Mouse (Mus musculus) lung, adult 2 months (tissue): ENCODE data around the gene Rexo4. TPM values are rescaled to one million over a fixed set of nuclear protein-coding genes. Genes with fewer than 3 reads are reported as not detected.

Source experiments
- DNase-seq: peaks from one replicate; pipeline ENCODE4 v3.0.0; 2022
- H3K4me1 ChIP-seq: fragments of 200-500 bp; 2 replicates; pipeline ENCODE4 v1.6.1; 2011; ENCODE audit warnings: low read length; ENCODE audit not compliant: control insufficient read depth, insufficient read depth
- H3K4me3 ChIP-seq: fragments of 200-500 bp; replicated peaks from 2 replicates; pipeline ENCODE3; 2011; ENCODE audit warnings: low read depth, mild to moderate bottlenecking, control low read depth, low read length; ENCODE audit errors: extremely low read depth
- CTCF ChIP-seq: fragments of 200-500 bp; IDR thresholded peaks from 2 replicates; pipeline ENCODE4 v1.5.1; 2011; ENCODE audit warnings: mild to moderate bottlenecking, low read length, control low read depth; ENCODE audit not compliant: insufficient read depth
- POLR2A ChIP-seq: fragments of 200-500 bp; IDR thresholded peaks from 2 replicates; pipeline ENCODE4 v1.6.1; 2011; ENCODE audit warnings: low read depth, mild to moderate bottlenecking, control low read depth, low read length, borderline replicate concordance; ENCODE audit errors: extremely low read depth
- WGBS: fragments of 180-500 bp; shearing (Covaris S2); methylation state at CpG from one replicate; pipeline ENCODE4 v1.1.7; 2018; 5-methylcytosine and 5-hydroxymethylcytosine counted together
- polyA plus RNA-seq: library from polyadenylated mRNA; depleted of rRNA; stranded (reverse); fragments of >200 nt; gene quantifications from 2 replicates; pipeline ENCODE4 v1.2.3, GENCODE M21; 2012

The Rexo4 gene
- polyA plus RNA-seq, 1 experiment, result 20.7 TPM

DNA sequence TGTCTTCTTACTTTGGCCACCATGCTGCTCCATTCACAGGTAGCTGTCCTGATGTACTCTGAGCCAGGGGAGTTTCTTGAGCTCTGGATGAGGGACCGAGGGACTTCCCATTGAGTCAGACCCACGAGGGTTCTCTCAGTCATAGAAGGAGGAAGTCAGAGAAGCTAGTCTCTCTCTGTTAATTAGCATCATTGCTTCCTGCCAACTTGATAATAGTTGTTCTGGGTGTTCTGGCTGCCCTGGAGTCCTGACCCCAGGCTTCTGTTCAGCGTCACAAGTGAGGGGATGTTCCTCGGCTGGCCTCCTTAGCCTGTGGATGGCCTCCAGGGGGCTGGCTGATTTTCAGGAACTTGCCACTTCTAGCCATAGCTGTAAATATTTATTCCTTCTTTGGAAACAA, 9.8 kb upstream of the Rexo4 start:
- no peaks in the 10 kb centered on the region for H3K4me1 ChIP-seq
- TF ChIP-seq CTCF (no peak), POLR2A (no peak)
- WGBS, result 19% methylated on average over 4 of the region's 4 CpGs
- H3K4me3 ChIP-seq, result no peak overlapping the region
- no peak for DNase-seq

DNA sequence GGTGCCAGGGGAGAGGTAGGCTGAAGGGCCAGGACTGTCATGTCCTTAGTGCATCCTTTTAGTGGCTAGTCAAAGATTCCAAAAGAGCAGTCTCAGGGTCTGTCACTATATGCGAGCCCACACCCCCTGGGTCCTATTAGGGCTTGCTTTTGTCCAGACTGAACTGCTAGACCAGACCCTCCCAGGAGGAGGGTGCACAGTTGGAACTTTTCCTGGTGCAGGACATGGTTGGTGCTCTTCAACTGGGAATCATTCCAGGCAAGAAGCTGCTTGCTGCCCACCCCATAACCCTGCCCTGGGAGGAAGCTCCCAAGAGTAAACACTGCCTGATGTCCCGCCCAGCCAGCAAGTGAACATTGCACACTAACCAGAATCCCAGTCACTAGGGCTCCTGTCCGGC, 8.9 kb upstream of the Rexo4 start, which contains the start of gene Adamts13:
Adamts13 (plus strand) TSS at position 301 of the 400 bp plus-strand sequence.
- no peaks in the 10 kb centered on the region for H3K4me1 ChIP-seq
- no peak for DNase-seq
- WGBS, result 41% methylated on average over 3 of the region's 3 CpGs
- TF ChIP-seq CTCF (no peak), POLR2A (no peak)
- H3K4me3 ChIP-seq, result no peak within 1 kb of the TSS

DNA sequence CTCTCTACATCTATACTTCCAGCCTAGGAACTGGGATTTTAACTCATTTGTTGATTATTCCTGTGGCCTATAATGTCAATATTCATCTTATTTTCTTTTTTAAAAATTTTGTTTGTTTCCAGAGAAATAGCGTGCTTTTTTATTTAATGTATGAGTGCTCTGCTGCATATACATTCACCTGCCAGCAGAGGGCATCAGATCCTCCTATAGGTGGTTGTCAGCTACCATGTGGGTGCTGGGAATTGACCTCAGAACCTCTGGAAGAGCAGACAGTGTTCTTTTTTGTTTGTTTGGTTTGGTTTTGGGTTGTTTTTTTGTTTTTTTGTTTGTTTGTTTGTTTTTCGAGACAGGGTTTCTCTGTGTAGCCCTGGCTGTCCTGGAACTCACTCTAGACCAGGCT, 3.1 kb upstream of the Rexo4 start:
- Histone ChIP-seq H3K4me1 (peaks cover 5% of the 10 kb centered on the region), H3K4me3 (no peak overlapping the region)
- TF ChIP-seq POLR2A, result no peak
- no peak for TF ChIP-seq CTCF
- 76% methylated on average over 2 of the region's 2 CpGs for WGBS
- no peak for DNase-seq

DNA sequence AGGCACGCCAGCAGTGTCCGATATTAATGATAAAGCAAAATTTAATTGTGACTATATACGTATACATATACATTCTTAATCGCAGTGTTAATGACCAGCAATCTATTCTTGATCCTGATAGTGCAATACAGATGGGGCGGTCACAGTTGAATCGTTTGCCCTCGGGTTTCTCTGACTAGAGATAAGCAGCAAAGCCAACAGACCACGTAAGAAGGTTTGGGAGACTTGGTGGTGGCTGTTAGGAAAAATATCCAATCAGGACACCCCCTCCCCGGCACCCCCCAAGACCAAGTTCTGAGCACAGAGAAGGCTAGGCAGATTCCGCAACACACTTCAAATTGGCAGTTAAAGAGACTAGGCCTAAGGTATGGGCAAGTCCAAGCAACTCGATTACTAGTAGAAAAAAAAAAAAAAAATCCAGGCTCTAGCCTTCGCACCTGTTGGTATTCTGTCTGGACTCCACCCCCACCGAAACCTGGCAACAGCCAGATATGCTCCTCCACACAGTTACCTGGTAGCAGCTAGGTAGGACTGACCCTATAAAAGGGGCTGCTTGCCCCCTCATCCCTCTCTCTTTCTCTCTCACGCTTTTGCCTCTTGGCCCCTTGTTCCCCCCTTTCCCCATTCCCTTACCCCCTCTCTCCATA, 661 bp upstream of the Rexo4 start:
- DNase-seq, result no peak
- Histone ChIP-seq H3K4me1 (peaks cover 5% of the 10 kb centered on the region), H3K4me3 (peak overlapping the region; percentile 86)
- WGBS, result 12% methylated on average over 14 of the region's 14 CpGs
- TF ChIP-seq POLR2A (no peak), CTCF (no peak)

DNA sequence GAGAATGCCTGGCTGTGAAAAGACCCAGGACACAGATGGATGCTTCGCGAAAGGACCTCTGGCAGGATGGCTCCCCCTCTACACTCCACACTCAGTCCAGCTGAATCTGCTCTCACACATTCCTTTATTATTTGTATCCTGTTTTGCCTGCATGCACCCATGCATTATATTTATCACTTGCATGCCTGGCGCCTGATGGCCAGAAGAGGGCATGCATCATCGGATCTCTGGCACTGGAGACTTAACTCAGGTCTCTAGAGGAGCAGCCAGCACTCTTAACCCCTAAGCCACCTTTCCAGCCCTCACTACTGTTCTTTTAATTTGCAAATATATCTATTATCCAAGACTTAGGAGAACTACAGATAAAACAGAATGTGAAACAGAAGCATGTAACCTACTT, 3.4 kb downstream of the Rexo4 start:
- no peak for DNase-seq
- Histone ChIP-seq H3K4me3 (no peak overlapping the region), H3K4me1 (peaks cover 5% of the 10 kb centered on the region)
- 67% methylated on average over 4 of the region's 4 CpGs for WGBS
- TF ChIP-seq POLR2A (no peak), CTCF (no peak)

DNA sequence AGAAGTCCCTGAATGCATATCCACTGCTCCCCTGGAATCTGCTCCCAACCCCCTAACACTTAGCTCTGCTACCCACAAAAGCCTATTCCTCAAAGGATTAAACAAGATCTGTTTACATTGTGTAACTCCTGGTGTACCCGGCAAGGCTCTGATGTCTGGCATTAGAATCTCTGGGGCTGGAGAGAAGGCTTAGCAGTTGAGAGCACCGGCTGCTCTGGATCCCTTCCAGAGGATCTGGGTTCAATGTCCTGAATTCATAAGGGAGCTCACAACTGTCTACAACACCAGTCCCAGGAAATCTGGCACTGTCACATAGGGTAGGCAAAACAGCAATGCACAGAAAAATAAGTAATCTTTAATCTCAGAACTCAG, 6.7 kb downstream of the Rexo4 start:
- no peak for DNase-seq
- TF ChIP-seq POLR2A, result no peak
- no peak for TF ChIP-seq CTCF
- no peaks in the 10 kb centered on the region for H3K4me1 ChIP-seq
- WGBS, result 74% methylated on average over 2 of the region's 2 CpGs
- H3K4me3 ChIP-seq, result no peak overlapping the region

DNA sequence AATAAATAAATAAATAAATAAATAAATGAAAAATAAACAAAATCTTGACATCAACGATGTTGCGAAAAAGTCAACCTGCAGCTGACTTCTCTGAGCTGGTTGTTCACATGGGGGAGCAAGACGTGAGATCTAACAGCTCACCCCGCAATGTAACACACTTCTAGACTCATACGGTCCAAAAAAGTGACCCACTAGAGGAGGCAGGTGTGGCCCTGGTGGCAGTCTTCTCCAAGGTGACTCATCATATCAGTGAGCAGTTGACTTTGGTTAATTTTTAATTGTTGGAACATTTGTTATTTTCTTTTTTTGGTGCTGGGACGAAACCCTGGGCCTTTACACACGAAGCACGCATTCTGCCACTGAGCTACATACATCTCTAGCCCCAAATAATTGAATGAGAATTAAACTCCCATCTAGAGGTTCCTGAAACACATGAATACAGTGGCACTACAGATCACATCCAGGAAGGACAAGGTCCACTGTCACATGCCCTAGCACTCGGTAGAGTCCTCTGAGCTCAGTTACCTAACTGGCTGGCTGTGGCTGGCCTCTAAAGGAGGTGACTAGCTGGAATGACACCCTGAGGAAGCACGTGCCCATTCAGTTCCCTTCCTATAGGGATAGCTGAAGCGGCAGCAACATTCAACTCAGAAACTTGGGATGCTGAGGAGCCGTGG, 7.2 kb downstream of the Rexo4 start:
- Histone ChIP-seq H3K4me3 (no peak overlapping the region), H3K4me1 (no peaks in the 10 kb centered on the region)
- WGBS, result 87% methylated on average over 12 of the region's 12 CpGs
- TF ChIP-seq CTCF (no peak), POLR2A (no peak)
- DNase-seq, result no peak

DNA sequence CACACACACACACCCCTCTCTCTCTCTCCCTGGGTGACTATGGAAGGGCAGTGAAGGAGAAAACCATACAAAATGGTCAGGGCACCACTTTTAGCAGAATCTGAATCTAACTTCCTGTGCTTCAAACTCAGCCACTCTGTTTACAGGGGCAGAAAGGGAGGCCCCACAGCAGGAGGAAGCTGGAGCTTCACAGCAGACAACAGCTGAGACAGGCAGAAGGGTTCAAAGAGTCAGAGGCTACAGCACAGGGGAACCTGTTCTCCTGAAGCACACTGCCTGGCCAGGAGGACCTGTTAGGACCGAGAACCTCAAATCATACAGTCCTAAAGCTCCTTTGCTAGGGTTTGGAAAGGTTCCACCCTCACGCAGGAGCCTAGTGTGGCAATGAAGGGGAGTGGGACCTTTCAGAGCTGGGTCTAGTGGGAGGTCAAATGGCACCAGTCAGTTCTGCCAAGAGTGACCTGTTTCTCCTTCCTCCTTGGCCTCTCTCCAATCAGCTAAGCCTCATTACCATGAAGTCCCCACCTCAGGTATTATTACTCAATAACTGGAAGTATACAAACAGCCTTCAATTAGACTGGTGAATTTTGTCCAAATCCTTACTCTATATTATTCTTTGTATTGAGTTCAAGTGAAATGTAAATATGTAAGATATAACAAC, 9.3 kb downstream of the Rexo4 start:
- TF ChIP-seq POLR2A (no peak), CTCF (no peak)
- Histone ChIP-seq H3K4me3 (no peak overlapping the region), H3K4me1 (no peaks in the 10 kb centered on the region)
- no peak for DNase-seq
- WGBS, result 68% methylated on average over 2 of the region's 2 CpGs

DNA sequence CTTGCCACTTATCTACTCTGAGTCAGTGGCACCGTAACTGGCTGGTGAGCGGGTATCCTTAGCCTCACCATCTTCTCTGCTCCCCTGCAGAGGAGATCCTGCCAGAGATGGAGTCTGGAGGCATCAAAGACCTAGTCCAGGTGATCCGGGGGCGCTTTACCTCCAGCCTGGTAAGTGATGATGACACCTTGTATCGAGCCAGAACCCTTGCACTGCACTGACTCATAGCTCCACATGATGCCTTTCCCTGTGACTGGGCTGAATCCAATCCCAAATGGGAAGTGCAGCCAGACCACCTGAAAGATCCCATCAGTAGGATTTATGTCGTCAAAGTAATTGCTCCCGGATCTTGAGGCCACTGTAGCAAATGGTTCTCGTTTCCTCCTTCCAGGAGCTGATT, 11.3 kb downstream of the Rexo4 start:
- no peak for DNase-seq
- 88% methylated on average over 8 of the region's 8 CpGs for WGBS
- Histone ChIP-seq H3K4me3 (no peak overlapping the region), H3K4me1 (no peaks in the 10 kb centered on the region)
- no peak for TF ChIP-seq CTCF
- no peak for TF ChIP-seq POLR2A
